Mouse (Mus musculus) embryonic facial prominence, embryonic 13.5 days (tissue): Measurements from ENCODE around the gene Cabp2. TPM values are rescaled to one million over a fixed set of nuclear protein-coding genes. Genes with fewer than 3 reads are reported as not detected.
"Not testable (repeated sequence)": the region's sequence is repeated elsewhere in the genome, so short reads cannot be mapped to it uniquely, and the experiment has no call there.

Source experiments
- ATAC-seq: fragments of 200-750 bp; cut with Nextera tagmentation; 2 replicates; pipeline ENCODE4 v1.8.0; 2017; ENCODE audit warnings: low read depth; ENCODE audit not compliant: insufficient number of reproducible peaks, insufficient read depth, low FRiP score, low TSS enrichment
- H3K27ac ChIP-seq: fragments of 300-500 bp; sonication (generic); 2 replicates; pipeline ENCODE4 v1.5.1; 2015; ENCODE audit warnings: moderate library complexity, mild to moderate bottlenecking, inconsistent platforms
- H3K27me3 ChIP-seq: fragments of 300-500 bp; sonication (generic); 2 replicates; pipeline ENCODE4 v1.6.1; 2015; ENCODE audit warnings: mild to moderate bottlenecking, inconsistent platforms
- H3K36me3 ChIP-seq: fragments of 300-500 bp; sonication (generic); 2 replicates; pipeline ENCODE4 v1.6.1; 2015; ENCODE audit warnings: mild to moderate bottlenecking, inconsistent platforms
- H3K4me1 ChIP-seq: fragments of 300-500 bp; sonication (generic); 2 replicates; pipeline ENCODE4 v1.6.1; 2015; ENCODE audit warnings: inconsistent platforms
- H3K4me2 ChIP-seq: fragments of 300-500 bp; sonication (generic); 2 replicates; pipeline ENCODE4 v1.6.1; 2015; ENCODE audit warnings: moderate library complexity, mild to moderate bottlenecking, inconsistent platforms
- H3K4me3 ChIP-seq: fragments of 300-500 bp; sonication (generic); 2 replicates; pipeline ENCODE4 v1.5.1; 2015; ENCODE audit warnings: mild to moderate bottlenecking, inconsistent platforms
- H3K9ac ChIP-seq: fragments of 300-500 bp; sonication (generic); 2 replicates; pipeline ENCODE4 v1.6.1; 2015; ENCODE audit warnings: mild to moderate bottlenecking, inconsistent platforms
- H3K9me3 ChIP-seq: fragments of 300-500 bp; sonication (generic); 2 replicates; pipeline ENCODE4 v1.6.1; 2016; ENCODE audit warnings: inconsistent platforms
- WGBS: fragments of 180-500 bp; shearing (Covaris S2); methylation state at CpG from one replicate; pipeline ENCODE4 v1.1.7; 2015; ENCODE audit warnings: mixed read lengths; 5-methylcytosine and 5-hydroxymethylcytosine counted together
- polyA plus RNA-seq: library from polyadenylated mRNA; unstranded; fragments of >200 nt; fragmentation: Nextera tagmentation; extraction: Ambion mirVana; gene quantifications from 2 replicates; pipeline ENCODE4 v1.2.1, GENCODE M21; 2015

The Cabp2 gene
- polyA plus RNA-seq: not detected in 2 replicates

DNA sequence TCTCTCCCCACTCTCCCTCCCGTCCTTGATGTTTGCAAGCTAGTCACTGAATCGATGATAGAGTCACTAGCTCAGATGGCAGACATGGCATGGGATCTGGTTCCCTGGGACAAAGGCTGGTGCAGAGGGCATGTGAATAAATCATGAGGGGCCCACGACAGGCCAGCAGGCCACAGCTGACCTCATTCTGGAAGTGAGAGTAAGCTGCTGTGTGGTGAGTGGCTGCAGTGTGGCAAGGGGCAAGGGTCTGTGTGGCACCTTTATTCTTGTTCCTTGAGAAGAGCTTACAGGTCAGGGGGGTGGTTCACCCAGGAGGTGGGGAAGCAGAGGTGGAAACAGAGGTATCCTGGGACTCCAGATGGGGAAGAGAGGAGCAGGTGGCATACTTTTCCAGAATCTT lies at the start of gene Cabp2:
Gene Cabp2, plus strand, starts transcription at position 185 of the 400 bp plus-strand sequence.
- no peak within 1 kb of the TSS for H3K27ac ChIP-seq
- 70% methylated on average over 3 of the region's 3 CpGs for WGBS

DNA sequence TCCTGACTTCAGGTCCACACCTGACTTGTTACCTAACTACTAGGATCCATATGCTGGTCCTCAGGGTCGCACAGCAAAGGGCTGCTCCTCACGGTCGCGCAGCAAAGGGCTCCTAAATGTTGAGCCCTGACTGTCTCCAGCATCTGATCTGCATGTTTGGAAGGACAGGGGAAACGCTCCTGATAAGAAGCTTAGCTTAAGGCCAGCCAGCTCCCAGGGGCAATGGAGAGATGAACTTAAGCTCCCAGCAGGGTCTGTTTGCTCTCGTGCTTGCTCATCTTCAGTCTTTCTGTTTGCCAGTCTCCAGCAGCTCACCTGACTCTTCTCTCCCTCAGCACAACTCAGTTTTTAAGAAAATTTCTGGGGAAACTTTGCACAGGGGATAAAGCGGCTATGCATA lies 48.7 kb upstream of the Cabp2 start:
- Histone ChIP-seq H3K27me3 (no peaks in the 10 kb centered on the region), H3K4me3 (no peak overlapping the region), H3K9me3 (no peaks in the 10 kb centered on the region), H3K36me3 (peaks cover 12% of the 10 kb centered on the region), H3K27ac (no peak overlapping the region), H3K4me1 (peaks cover 14% of the 10 kb centered on the region), H3K9ac (no peak overlapping the region), H3K4me2 (no peak overlapping the region)
- 52% methylated on average over 7 of the region's 7 CpGs for WGBS
- no peak for ATAC-seq

More for the DNA sequence above, at the start of gene Cabp2:
- Histone ChIP-seq H3K4me1 (0 out of 2 replicates have a peak, but pooled peaks cover 3% of the 10 kb centered on the region), H3K4me2 (no peak within 1 kb of the TSS), H3K36me3 (no peaks in the 10 kb centered on the region), H3K4me3 (no peak within 1 kb of the TSS), H3K9ac (no peak within 1 kb of the TSS), H3K27me3 (0 out of 2 replicates have a peak, but pooled peaks cover 7% of the 10 kb centered on the region), H3K9me3 (no peaks in the 10 kb centered on the region)
- no peak for ATAC-seq

- Histone ChIP-seq H3K27ac (no peak overlapping the region), H3K4me2 (no peak overlapping the region), H3K4me1 (peaks cover 17% of the 10 kb centered on the region), H3K4me3 (no peak overlapping the region), H3K27me3 (no peaks in the 10 kb centered on the region), H3K9me3 (no peaks in the 10 kb centered on the region), H3K9ac (no peak overlapping the region), H3K36me3 (peaks cover 12% of the 10 kb centered on the region)
- ATAC-seq: no peak
- WGBS: 78% methylated on average over 3 of the region's 3 CpGs
These were observed 48.1 kb upstream of the Cabp2 start for GRCm38 (mm10) chr19:4033298-4033697.

GRCm38 (mm10) chr19:4033742-4034141 lies 47.6 kb upstream of the Cabp2 start:
- H3K27ac ChIP-seq: no peak overlapping the region
- no peaks in the 10 kb centered on the region for H3K27me3 ChIP-seq
- WGBS: 67% methylated on average over 5 of the region's 5 CpGs
- no peak overlapping the region for H3K4me3 ChIP-seq
- ATAC-seq: no peak
- H3K9me3 ChIP-seq: no peaks in the 10 kb centered on the region
- no peak overlapping the region for H3K9ac ChIP-seq
- peaks cover 19% of the 10 kb centered on the region for H3K4me1 ChIP-seq
- H3K4me2 ChIP-seq: no peak overlapping the region
- peaks cover 12% of the 10 kb centered on the region for H3K36me3 ChIP-seq

DNA sequence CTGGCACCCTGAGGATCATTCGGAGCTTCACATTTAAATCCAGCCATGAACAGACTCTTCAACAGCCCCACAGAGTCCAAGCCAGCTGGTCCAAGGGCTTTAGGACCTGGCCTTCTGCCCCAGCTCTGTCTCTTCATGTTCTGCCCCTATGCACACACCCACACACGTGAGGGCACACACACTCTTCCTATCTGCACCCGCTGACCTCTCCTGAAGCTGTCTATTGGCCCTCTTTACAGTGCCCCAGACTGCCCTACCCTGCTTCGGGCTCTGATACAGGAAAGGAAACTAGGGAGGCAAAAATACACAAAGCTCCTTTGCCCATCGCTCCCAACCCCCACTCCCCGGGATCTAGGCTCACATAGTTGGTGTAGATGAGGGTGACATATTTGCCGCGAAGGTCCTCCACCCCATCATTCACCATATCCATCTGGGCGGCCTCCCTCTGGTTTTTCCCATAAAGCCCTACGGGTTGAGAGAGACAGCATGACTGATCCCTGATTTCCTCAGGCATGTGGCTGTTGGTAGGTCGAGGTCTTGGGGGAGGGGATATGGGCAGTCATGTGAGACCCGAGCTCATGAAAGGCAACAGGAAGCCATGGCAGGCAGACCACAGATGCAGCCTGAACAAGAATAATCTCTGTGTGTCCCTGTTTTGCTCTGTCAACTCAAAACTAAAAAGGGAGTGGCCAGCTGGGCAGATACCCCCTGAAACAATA lies 44.9 kb upstream of the Cabp2 start:
- Histone ChIP-seq H3K4me2 (peak overlapping the region; percentile 39), H3K9me3 (no peaks in the 10 kb centered on the region), H3K27me3 (no peaks in the 10 kb centered on the region), H3K4me3 (no peak overlapping the region), H3K27ac (no peak overlapping the region), H3K9ac (no peak overlapping the region), H3K4me1 (peaks cover 19% of the 10 kb centered on the region), H3K36me3 (peaks cover 12% of the 10 kb centered on the region)
- 70% methylated on average over 12 of the region's 12 CpGs for WGBS
- ATAC-seq: no peak

DNA sequence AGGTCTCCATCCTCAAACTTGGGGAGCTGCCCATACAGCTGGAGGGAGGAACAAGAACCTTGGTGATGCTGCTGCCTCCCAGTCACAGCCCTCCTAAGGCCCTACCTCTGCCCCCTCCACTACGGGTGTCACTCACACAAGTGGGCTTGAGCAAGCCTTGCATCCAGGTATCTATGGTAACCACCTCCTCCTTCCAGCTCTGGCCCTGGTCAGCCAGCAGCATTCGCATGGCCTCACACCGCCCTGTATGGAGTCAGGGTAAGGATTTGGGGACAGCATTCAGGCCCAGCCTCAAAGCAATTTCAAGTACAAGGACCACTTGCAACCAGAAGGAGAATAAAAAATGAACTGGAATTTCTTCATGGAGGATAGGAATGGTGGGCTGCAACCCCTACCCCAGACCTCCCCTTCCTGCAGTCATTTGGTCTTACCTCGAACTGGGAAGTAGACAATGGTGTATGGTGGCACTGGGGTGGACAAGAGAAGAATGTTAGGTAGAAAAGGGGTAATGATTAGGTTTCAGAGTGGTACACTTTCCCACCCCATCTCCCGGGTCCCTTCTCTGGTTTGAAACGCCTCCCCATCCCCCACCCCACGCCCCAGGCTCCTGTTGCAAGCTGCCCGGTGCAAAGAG lies 44.1 kb upstream of the Cabp2 start:
- WGBS: 24% methylated on average over 7 of the region's 8 CpGs
- peak overlapping the region; percentile 60 for H3K27ac ChIP-seq
- H3K9ac ChIP-seq: peak overlapping the region; percentile 80
- H3K4me2 ChIP-seq: peak overlapping the region; percentile 75
- H3K27me3 ChIP-seq, ATAC-seq, H3K9me3 ChIP-seq: not testable (repeated sequence)
- peaks cover 19% of the 10 kb centered on the region for H3K4me1 ChIP-seq
- peak overlapping the region; percentile 54 for H3K4me3 ChIP-seq
- peaks cover 12% of the 10 kb centered on the region for H3K36me3 ChIP-seq

GRCm38 (mm10) chr19:4037788-4038232 lies 43.6 kb upstream of the Cabp2 start, which contains the start of gene Gstp1:
Gene Gstp1, minus strand, starts transcription at chr19:4037985.
- peaks cover 12% of the 10 kb centered on the region for H3K36me3 ChIP-seq
- peak; percentile 82; the same call in 1 of the 2 replicates for ATAC-seq
- no peaks in the 10 kb centered on the region for H3K27me3 ChIP-seq
- H3K9ac ChIP-seq: peak within 1 kb of the TSS; percentile 80
- peak within 1 kb of the TSS; percentile 75 for H3K4me2 ChIP-seq
- peak within 1 kb of the TSS; percentile 54 for H3K4me3 ChIP-seq
- peak within 1 kb of the TSS; percentile 60 for H3K27ac ChIP-seq
- peaks cover 19% of the 10 kb centered on the region for H3K4me1 ChIP-seq
- WGBS: 0% methylated on average over 26 of the region's 26 CpGs
- no peaks in the 10 kb centered on the region for H3K9me3 ChIP-seq

GRCm38 (mm10) chr19:4040941-4041340 lies 40.4 kb upstream of the Cabp2 start:
- H3K4me1 ChIP-seq: peaks cover 21% of the 10 kb centered on the region
- H3K36me3 ChIP-seq, H3K4me3 ChIP-seq, H3K9me3 ChIP-seq, ATAC-seq, H3K27me3 ChIP-seq, H3K4me2 ChIP-seq, H3K9ac ChIP-seq, H3K27ac ChIP-seq: not testable (repeated sequence)
- WGBS: 80% methylated on average over 5 of the region's 5 CpGs

DNA sequence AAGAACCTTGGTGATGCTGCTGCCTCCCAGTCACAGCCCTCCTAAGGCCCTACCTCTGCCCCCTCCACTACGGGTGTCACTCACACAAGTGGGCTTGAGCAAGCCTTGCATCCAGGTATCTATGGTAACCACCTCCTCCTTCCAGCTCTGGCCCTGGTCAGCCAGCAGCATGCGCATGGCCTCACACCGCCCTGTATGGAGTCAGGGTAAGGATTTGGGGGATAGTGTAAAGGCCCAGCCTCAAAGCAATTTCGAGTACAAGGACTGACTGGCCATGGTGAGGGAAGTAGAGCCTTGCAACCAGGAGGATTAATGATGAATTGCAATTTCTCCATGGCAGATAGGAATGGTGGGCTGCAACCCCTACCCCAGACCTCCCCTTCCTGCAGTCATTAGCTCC lies 39.9 kb upstream of the Cabp2 start:
- not testable (repeated sequence) for H3K27ac ChIP-seq, H3K27me3 ChIP-seq, H3K9me3 ChIP-seq, H3K36me3 ChIP-seq, H3K4me2 ChIP-seq, H3K4me3 ChIP-seq, H3K9ac ChIP-seq, ATAC-seq
- peaks cover 21% of the 10 kb centered on the region for H3K4me1 ChIP-seq
- WGBS: 86% methylated on average over 3 of the region's 4 CpGs

GRCm38 (mm10) chr19:4042124-4042523 lies 39.3 kb upstream of the Cabp2 start:
- ATAC-seq: no peak
- WGBS: 75% methylated on average over 14 of the region's 14 CpGs

DNA sequence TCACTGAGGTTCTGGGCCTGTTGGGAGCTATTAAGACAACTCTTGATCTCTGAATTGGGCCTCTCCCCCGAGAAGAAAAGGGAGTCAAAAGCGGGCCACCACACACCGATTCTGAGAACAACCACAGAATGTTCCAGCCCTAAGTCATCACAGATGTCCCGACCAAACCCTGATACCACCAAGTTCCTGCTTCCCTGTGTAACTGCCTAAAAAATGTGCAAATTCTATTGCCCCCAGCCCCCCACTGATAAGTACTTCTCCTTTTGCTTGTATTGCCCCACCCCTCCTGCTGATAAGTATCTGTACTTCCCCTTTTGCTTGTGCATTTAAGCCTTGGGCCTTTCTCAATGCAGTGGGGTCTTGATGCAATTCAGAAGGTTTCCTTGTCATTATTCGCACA lies 37.3 kb upstream of the Cabp2 start:
- WGBS: 77% methylated on average over 5 of the region's 5 CpGs
- H3K4me1 ChIP-seq, H3K4me2 ChIP-seq, H3K36me3 ChIP-seq, H3K4me3 ChIP-seq, H3K9ac ChIP-seq, H3K27me3 ChIP-seq, H3K9me3 ChIP-seq, H3K27ac ChIP-seq, ATAC-seq: not testable (repeated sequence)

More at GRCm38 (mm10) chr19:4042124-4042523, 39.3 kb upstream of the Cabp2 start:
- H3K9ac ChIP-seq: no peak overlapping the region
- no peaks in the 10 kb centered on the region for H3K9me3 ChIP-seq
- no peak overlapping the region for H3K4me2 ChIP-seq
- H3K36me3 ChIP-seq: no peaks in the 10 kb centered on the region
- peaks cover 18% of the 10 kb centered on the region for H3K4me1 ChIP-seq
- H3K4me3 ChIP-seq: no peak overlapping the region
- no peaks in the 10 kb centered on the region for H3K27me3 ChIP-seq
- no peak overlapping the region for H3K27ac ChIP-seq
